Mouse (Mus musculus) frontal cortex, postnatal 14 days (tissue): ENCODE measurements around the gene Ube2c.
"Not testable (repeated sequence)": the region's sequence is repeated elsewhere in the genome, so short reads cannot be mapped to it uniquely, and the experiment has no call there.

Experiments used
- DNase-seq, 2 experiments: peaks; one replicate each; pipeline ENCODE4 v3.0.0; 2022; ENCODE audit warnings: low spot score in 2 of 2

The Ube2c gene

DNA sequence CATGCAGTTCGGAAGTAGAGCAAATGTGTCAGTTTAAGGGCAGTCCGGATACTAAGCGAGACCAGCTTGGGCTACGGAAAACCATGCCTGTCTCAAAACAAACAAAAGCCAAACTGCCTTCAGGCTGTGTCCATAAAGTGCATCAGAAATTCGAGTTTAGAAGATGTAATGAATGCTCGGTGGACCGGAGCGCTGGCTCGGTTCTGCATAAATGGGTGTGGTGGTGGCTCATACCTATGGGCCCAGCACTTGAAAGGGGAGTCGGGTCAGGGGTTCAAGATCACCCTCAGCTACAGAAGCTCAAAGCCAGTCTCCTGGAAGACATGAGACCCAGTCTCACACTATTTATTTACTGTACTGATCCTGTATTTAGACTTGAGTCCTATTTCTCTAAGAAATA, 18.1 kb downstream of the Ube2c start:
- DNase-seq, result no peak

DNA sequence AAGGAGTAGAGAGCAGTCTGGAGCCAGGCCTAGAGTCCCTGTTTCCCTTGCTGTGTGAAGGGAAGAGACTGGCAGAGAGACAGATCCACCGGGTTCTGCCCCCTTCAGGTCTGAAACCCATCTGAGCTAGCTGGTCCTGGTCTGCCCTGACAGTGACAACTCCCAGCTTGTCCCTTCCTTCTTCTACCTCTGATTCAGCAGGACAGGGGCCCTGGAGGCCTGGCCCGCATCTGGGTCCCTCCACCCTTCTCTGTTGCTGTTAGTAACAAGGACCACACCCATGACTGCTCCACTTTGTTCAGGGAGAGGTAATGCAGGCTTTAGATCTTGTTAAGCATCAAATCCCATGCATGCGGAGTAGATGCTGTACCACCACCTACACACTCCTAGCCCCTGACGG, 18.7 kb downstream of the Ube2c start:
- no peak for DNase-seq

GRCm38 (mm10) chr2:164790451-164790850, 20.8 kb downstream of the Ube2c start:
- DNase-seq, result no peak

DNA sequence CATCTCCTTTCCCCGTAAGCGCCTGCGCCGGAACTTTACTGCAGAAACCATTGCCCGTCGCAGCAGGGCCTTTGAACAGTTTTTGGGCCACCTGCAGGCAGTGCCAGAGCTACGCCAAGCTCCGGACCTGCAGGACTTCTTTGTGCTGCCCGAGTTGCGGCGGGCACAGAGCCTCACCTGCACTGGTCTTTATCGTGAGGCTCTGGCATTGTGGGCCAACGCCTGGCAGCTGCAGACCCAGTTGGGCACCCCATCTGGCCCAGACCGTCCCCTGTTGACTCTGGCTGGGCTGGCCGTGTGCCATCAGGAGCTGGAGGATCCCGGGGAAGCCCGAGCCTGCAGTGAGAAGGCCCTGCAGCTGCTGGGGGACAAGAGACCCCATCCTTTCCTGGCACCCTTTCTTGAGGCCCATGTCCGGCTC, 22.2 kb downstream of the Ube2c start:
- no peak for DNase-seq

DNA sequence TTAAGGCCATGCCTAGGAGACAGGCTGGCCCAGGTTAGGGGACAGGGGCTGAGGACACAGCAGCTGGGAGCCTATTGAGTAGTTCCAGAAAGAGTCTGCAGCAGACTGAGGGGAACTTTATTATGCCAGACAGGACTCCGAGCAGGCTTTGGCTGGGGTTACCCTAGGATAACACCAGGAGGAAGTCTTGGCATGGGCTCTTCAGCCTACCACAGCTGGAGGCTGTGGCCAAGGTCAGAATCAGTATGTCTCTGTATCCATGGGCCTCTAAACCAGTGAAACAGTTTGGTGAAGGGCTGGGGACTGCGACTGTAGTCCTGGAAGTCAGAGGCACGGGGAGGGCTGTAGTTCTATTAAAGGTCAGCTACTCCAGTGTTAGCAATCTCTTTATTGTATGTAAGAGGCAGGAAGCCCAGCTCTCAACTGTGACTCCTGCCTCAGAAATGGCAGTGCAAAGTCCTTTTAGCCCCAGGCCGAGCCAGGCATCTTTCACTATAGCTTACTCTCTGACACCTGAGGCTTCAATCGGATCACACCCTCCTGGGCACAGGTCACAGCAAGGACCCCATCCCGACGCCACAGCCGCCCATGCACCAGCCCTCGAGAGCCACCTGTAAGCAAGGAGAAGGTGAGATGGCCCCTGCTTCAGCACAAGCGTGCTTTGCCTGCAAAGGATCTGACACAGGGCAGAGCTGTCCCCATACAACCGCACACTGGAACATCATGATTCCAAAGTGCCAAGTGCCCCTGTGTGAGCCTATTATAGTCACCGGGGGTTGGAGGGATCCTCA, 22.9 kb downstream of the Ube2c start:
- DNase-seq, result no peak

GRCm38 (mm10) chr2:164793236-164793635, 23.5 kb downstream of the Ube2c start:
- DNase-seq, result no peak

DNA sequence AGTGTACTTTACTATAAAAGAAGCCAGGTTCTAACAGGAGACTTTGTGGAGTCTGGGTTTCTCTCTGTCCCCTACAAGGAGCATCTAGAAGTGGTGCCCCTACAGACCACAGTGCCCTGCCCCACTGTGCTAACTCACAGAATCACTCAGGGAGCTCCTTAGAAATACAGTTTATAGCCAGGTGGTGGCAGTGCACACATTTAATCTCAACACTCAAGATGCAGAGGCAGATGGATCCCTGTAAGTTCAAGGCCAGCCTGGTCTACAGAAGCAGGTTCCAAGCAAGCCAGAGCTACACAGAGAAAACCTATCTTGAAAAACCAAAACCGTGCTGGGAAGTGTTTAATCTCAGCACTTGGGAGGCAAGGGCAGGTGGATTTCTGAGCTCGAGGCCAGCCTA, 24.1 kb downstream of the Ube2c start:
- no peak for DNase-seq

- peak; percentile 72 to 79 for DNase-seq
Observed at GRCm38 (mm10) chr2:164794293-164794692, 24.6 kb downstream of the Ube2c start.

DNA sequence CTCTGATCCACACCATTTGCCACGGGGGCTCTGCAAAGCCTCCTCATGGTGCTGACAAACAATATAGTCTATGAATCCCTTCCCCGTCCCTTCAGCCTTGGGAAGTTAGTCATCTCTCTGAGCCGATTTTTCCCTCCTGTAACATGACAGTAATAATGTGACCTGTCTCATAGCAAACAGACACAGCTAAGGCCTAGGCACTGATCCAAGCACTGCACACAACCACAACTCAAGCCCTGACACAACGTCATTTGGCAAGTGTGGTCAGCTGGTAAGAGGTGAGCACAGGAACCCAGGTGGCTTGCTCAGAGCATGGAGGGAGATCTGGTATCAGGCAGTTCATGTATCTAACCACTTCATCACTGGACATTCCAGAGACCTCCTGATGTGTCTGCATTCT, 26.2 kb downstream of the Ube2c start:
- no peak for DNase-seq

- not testable (repeated sequence) for DNase-seq
Observed at GRCm38 (mm10) chr2:164798554-164798953, 28.9 kb downstream of the Ube2c start.

GRCm38 (mm10) chr2:164800252-164801004, 30.7 kb downstream of the Ube2c start:
- DNase-seq, result no peak

DNA sequence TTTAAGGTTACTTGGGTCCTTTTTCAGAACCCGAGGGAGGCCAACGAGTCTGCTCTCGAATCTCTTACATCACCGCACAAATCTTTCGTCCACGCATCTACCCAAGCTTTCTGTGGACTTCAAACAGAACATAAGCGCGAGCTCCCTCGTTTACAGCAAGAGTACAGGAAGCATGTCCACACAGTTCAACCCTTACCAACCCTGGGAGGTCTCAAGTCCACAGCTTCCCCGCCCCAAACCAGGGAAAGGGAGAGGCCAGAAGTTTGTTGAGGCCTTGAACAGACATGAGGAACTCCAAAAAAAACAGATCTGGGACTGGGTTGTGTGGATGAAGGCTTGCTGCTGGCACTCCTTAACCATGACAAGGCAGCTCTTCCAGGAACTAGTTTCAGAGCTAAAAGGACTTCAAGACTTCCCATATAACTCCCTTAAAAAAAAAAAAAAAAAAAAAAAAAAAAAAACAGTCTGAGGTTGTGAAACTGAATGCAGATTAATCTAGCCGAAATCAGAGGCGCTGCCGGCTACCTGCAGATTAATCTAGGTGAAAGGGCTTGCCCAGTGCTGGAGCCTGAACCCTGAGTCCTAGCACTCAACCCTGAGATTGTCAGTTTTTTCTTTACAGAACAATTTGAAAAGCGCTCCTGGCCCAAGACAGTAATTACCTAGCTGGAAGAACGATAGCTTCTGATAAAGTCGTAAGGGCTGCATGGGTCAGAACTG, 33.7 kb downstream of the Ube2c start:
- DNase-seq, result no peak

- no peak for DNase-seq
Observed at GRCm38 (mm10) chr2:164803921-164804313, 34.2 kb downstream of the Ube2c start.

- peak; percentile 98 to 99 for DNase-seq
Observed at GRCm38 (mm10) chr2:164804533-164805331, 35.0 kb downstream of the Ube2c start, which contains the start of the genes Acot8 and Zswim3. Gene Acot8 (minus strand): TSS chr2:164804882. Gene Zswim3 (plus strand): TSS chr2:164805098.

GRCm38 (mm10) chr2:164805332-164805718, 35.6 kb downstream of the Ube2c start:
- no peak for DNase-seq

GRCm38 (mm10) chr2:164806614-164807013, 36.9 kb downstream of the Ube2c start:
- DNase-seq, result no peak

DNA sequence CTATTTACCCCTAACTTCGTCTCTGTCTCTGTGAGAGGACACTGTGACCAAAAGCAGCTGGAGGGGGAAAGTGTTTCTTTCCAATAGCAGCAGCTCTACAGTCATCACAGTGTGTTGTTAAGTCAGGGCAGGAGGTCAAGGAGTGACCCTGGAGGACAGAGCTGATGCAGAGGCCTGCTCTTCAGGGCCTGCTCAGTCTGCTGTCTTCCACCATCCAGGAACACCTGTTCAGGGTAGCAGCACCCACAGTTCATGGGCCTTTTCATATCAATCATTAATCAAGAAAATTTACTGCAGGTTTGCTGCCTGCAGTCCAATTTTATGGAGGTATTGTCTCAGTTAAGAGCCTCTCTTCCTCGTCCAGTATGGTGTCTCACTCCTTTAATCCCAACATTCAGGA, 43.9 kb downstream of the Ube2c start:
- DNase-seq, result no peak

- no peak for DNase-seq
Observed at GRCm38 (mm10) chr2:164815348-164815747, 45.6 kb downstream of the Ube2c start.

GRCm38 (mm10) chr2:164815821-164816220, 46.1 kb downstream of the Ube2c start:
- no peak for DNase-seq

DNA sequence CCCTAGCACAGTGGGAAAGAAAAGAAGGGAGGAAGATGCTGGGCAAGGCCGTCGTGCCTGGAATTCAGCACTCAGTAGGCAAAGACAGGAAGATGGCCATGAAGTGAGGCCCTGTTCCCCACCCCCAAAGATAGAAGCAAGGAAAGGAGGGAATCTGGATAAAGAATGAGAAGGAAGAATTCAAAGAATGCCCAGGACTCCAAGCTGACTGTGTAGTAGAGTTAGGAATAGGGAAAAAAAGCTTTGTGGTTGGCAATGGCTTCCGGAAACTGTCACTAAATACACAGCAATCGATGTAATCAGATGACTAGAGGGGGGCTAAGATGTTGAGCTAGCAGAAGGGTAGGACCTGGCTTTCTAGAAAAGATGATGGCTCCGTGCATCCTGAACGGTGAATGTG, 47.5 kb downstream of the Ube2c start:
- no peak for DNase-seq

- no peak for DNase-seq
Observed at GRCm38 (mm10) chr2:164817703-164818102, 48.0 kb downstream of the Ube2c start.

GRCm38 (mm10) chr2:164821060-164821459, 51.4 kb downstream of the Ube2c start:
- DNase-seq, result no peak
